8 mouse cellular contexts compared by ENCODE assay signal in genomic region chr15:83555161-83555974, GRCm38 (mm10). TPM values are rescaled to one million over a fixed set of nuclear protein-coding genes. Genes with fewer than 3 reads are reported as not detected.
DNase-seq lines count a peak whose midpoint lies in the region; ATAC-seq and TF ChIP-seq lines count a peak whose summit lies in the region.

No protein-coding gene starts in this region.

- no peak for TF ChIP-seq CTCF in lung, embryonic 14.5 days (IDR thresholded peaks at IDR 0.05; ENCODE audit: low read depth)

- H3K27ac ChIP-seq in lung, embryonic 14.5 days (ENCODE audit: low read depth), result peak overlapping the region; percentile 92

- H3K36me3 ChIP-seq in lung, embryonic 14.5 days (ENCODE audit: insufficient read depth), result peaks cover 21% of the 10 kb centered on the region; the same call in 1 of the 2 replicates

- H3K27me3 ChIP-seq in lung, embryonic 14.5 days (ENCODE audit: insufficient read depth, low read length), result no peaks in the 10 kb centered on the region

- peak overlapping the region; percentile 88 for H3K4me2 ChIP-seq in lung, embryonic 14.5 days

- H3K4me3 ChIP-seq in lung, embryonic 14.5 days (ENCODE audit: low read depth, low read length), result peak overlapping the region; percentile 91

- under 1% methylated on average over 74 of the region's 74 CpGs for WGBS in lung, embryonic 14.5 days

- DNase-seq in MEL-GATA-1-ER (ENCODE audit: extremely low read depth, low read depth), result peak; percentile 74
- DNase-seq in cerebellum, adult 8-10 months, result peak; percentile 83
- DNase-seq in forelimb bud, embryonic 11.5 days (ENCODE audit: low read depth, low spot score), result peak; percentile 91
- peak; percentile 78 to 83 for DNase-seq in layer of hippocampus, adult 8-10 months (ENCODE audit: low spot score in 2 of 2)
- DNase-seq in lung, embryonic 14.5 days, result peak; percentile 95
- DNase-seq in testis, postnatal 14 days (ENCODE audit: low spot score), result peak; percentile 90

- H3K9ac ChIP-seq in lung, embryonic 14.5 days, result peak overlapping the region; percentile 93

- H3K4me1 ChIP-seq in lung, embryonic 14.5 days (ENCODE audit: insufficient read depth), result no peaks in the 10 kb centered on the region

- no peaks in the 10 kb centered on the region for H3K9me3 ChIP-seq in lung, embryonic 14.5 days (ENCODE audit: low read depth, low read length)

- peak; percentile 87 to 89 for ATAC-seq in hematopoietic stem cell, adult 5-6 weeks (replicated peaks in 1 of 2; ENCODE audit: insufficient read depth in 1 of 2, low FRiP score in 2 of 2, low TSS enrichment in 1 of 2, low read depth in 1 of 2, poor library complexity in 2 of 2, severe bottlenecking in 2 of 2)
- ATAC-seq in lung, embryonic 14.5 days (ENCODE audit: insufficient read depth), result peak; percentile 87
- ATAC-seq in neutrophil, adult 5-6 weeks (ENCODE audit: extremely low read depth, insufficient number of reproducible peaks, low FRiP score, poor library complexity, severe bottlenecking), result peak; percentile 74

RNA-seq across cellular contexts. Expression of gene Tspo, which starts 8.0 kb away (rescaled TPM):
- 19.0 and 49.2 TPM in 2 replicates for total RNA-seq in hematopoietic stem cell, adult 5-6 weeks (2017)
- total RNA-seq in layer of hippocampus, adult 8-10 months (2022), result 10 to 100 TPM in 2 of 4 experiments, 1 to 10 TPM in 2; 7.0 to 23.0 (median 12.5) TPM
- 76.9 and 83.9 TPM in 2 replicates for polyA plus RNA-seq in lung, embryonic 14.5 days (2014; fragmentation: Nextera tagmentation; extraction: Ambion mirVana)
- total RNA-seq in neutrophil, adult 5-6 weeks (2017), result 60.5 and 62.7 TPM in 2 replicates

RNA-seq across cellular contexts. Expression of gene Mcat, which starts 8.2 kb away (rescaled TPM):
- 12.4 and 12.7 TPM in 2 replicates for total RNA-seq in hematopoietic stem cell, adult 5-6 weeks (2017)
- total RNA-seq in layer of hippocampus, adult 8-10 months (2022), result 10 to 100 TPM; 24.6 to 28.3 (median 26.9) TPM
- 38.8 and 43.1 TPM in 2 replicates for polyA plus RNA-seq in lung, embryonic 14.5 days (2014; fragmentation: Nextera tagmentation; extraction: Ambion mirVana)
- 10.9 and 11.3 TPM in 2 replicates for total RNA-seq in neutrophil, adult 5-6 weeks (2017)

RNA-seq across cellular contexts. Expression of gene Bik, which starts 28.7 kb away (rescaled TPM):
- not detected in 2 replicates for total RNA-seq in hematopoietic stem cell, adult 5-6 weeks (2017)
- under 1 TPM in 3 of 4 experiments, not detected in 1; 0.40 to 0.66 (median 0.47) TPM for total RNA-seq in layer of hippocampus, adult 8-10 months (2022)
- polyA plus RNA-seq in lung, embryonic 14.5 days (2014; fragmentation: Nextera tagmentation; extraction: Ambion mirVana), result 12.1 and 14.2 TPM in 2 replicates
- total RNA-seq in neutrophil, adult 5-6 weeks (2017), result 0.47 TPM in 1 of 2 replicates, not detected in the other

RNA-seq across cellular contexts. Expression of gene Ttll12, which starts 39.6 kb away (rescaled TPM):
- total RNA-seq in hematopoietic stem cell, adult 5-6 weeks (2017), result 8.4 and 19.1 TPM in 2 replicates
- 10 to 100 TPM in 3 of 4 experiments, 1 to 10 TPM in 1; 9.5 to 13.3 (median 11.7) TPM for total RNA-seq in layer of hippocampus, adult 8-10 months (2022)
- 40.1 and 43.5 TPM in 2 replicates for polyA plus RNA-seq in lung, embryonic 14.5 days (2014; fragmentation: Nextera tagmentation; extraction: Ambion mirVana)
- total RNA-seq in neutrophil, adult 5-6 weeks (2017), result 2.2 and 4.5 TPM in 2 replicates

RNA-seq across cellular contexts. Expression of gene Ttll1, which starts 44.7 kb away (rescaled TPM):
- total RNA-seq in hematopoietic stem cell, adult 5-6 weeks (2017), result 6.4 and 8.2 TPM in 2 replicates
- 10 to 100 TPM; 32.0 to 40.0 (median 36.2) TPM for total RNA-seq in layer of hippocampus, adult 8-10 months (2022)
- polyA plus RNA-seq in lung, embryonic 14.5 days (2014; fragmentation: Nextera tagmentation; extraction: Ambion mirVana), result 13.8 and 15.1 TPM in 2 replicates
- total RNA-seq in neutrophil, adult 5-6 weeks (2017), result 5.4 and 6.1 TPM in 2 replicates

Comparison
In these comparisons a context has a peak if more than half of its experiments do, and no peak if none do; other contexts are left out.
1. Peak in every context shown above with its lines: DNase-seq, ATAC-seq, H3K4me3 ChIP-seq and H3K27ac ChIP-seq.